Mouse (Mus musculus) megakaryocyte, embryonic 14.5 days (primary cell): Measurements from ENCODE around the gene Itln1. TPM values are rescaled to one million over a fixed set of nuclear protein-coding genes. Genes with fewer than 3 reads are reported as not detected.

Experiments used
- H3K27me3 ChIP-seq: replicated peaks from 2 replicates; pipeline ENCODE3; 2012; ENCODE audit warnings: inconsistent platforms
- H3K36me3 ChIP-seq: replicated peaks from 2 replicates; pipeline ENCODE3; 2012; ENCODE audit warnings: low read length, inconsistent platforms, mixed read lengths
- H3K4me1 ChIP-seq: 2 replicates; pipeline ENCODE4 v1.6.1; 2012; ENCODE audit warnings: inconsistent platforms
- H3K4me3 ChIP-seq: replicated peaks from 2 replicates; pipeline ENCODE3; 2012; ENCODE audit warnings: moderate library complexity, mild to moderate bottlenecking, inconsistent platforms
- H3K9me3 ChIP-seq: 2 replicates; pipeline ENCODE4 v1.6.1; 2012; ENCODE audit warnings: inconsistent platforms
- FLI1 ChIP-seq: IDR thresholded peaks from 2 replicates; pipeline ENCODE4 v1.6.1; 2012; ENCODE audit warnings: low read length, inconsistent platforms, mixed read lengths
- GATA1 ChIP-seq: IDR thresholded peaks from 3 replicates; pipeline ENCODE4 v1.6.1; 2012; ENCODE audit warnings: mixed read lengths, low read length, inconsistent platforms, borderline replicate concordance
- polyA plus RNA-seq: library from polyadenylated mRNA; stranded (reverse); fragments of >175 nt; gene quantifications from 2 replicates; pipeline ENCODE4 v1.2.3, GENCODE M21; 2012; ENCODE audit warnings: low replicate concordance; ENCODE audit not compliant: insufficient read depth

Itln1 gene
- polyA plus RNA-seq, 1 experiment = 0.94 TPM

DNA sequence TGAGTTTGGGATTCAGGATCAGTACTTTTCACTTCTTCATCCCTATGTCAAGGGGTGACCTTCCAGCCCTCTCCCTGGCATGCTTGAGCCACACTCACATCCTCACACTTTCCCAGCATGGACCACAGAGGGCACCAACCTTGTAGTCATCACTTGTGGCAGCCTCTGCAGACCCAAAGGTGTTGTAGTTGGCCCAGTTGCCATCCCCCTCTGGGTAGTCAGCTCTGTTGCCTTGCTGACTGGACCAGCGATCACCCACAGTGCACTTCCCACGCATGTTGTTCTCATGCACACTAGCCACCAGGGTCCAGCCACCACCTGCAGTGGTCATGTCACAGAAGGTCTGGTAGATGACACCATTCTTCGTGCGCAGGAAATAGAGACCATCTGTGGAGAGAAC is 3.7 kb downstream of the Itln1 start:
- H3K4me3 ChIP-seq = peak overlapping the region; percentile 11
- peaks cover 14% of the 10 kb centered on the region for H3K27me3 ChIP-seq
- TF ChIP-seq GATA1 (no peak), FLI1 (no peak)
- H3K36me3 ChIP-seq = no peaks in the 10 kb centered on the region
- H3K9me3 ChIP-seq = no peaks in the 10 kb centered on the region
- H3K4me1 ChIP-seq = peaks cover 31% of the 10 kb centered on the region

DNA sequence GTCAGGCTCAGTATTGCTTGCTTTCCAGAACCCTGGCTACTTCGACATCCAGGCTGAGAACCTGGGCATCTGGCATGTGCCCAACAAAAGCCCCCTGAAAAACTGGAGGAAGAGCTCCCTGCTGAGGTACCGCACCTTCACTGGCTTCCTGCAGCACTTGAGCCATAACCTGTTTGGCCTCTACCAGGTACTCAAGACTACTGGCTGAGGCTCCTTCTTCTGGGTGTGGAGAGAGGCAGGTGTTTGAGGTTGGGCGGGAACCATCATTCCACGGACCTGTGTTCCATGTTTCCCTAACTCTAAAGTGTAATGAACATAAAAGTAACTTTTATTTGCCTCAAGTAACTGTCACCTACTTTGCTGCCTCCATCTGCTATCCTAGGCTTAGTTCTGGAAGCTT is 19.5 kb downstream of the Itln1 start:
- peaks cover 15% of the 10 kb centered on the region for H3K27me3 ChIP-seq
- H3K36me3 ChIP-seq = no peaks in the 10 kb centered on the region
- peaks cover 4% of the 10 kb centered on the region; the same call in 1 of the 2 replicates for H3K9me3 ChIP-seq
- TF ChIP-seq GATA1 (no peak), FLI1 (no peak)
- peaks cover 8% of the 10 kb centered on the region; the same call in 1 of the 2 replicates for H3K4me1 ChIP-seq
- H3K4me3 ChIP-seq = no peak overlapping the region

DNA sequence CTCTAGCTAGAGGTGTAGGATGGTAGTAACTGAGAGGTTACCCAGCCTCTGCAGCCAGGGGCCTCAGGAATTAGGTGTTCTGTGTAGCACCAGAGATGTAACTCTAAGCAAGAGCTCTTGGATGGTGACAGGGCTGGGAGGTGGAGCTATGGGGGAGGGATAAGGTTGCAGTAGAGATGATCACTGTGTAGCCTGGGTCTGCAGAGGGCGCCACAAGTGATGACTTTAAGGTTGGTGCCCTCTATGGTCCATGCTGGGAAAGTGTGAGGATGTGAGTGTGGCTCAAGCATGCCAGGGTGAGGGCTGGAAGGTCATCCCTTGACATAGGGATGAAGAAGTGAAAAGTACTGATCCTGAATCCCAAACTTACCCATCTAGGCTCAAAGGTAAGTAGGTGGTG is 20.1 kb downstream of the Itln1 start:
- Histone ChIP-seq H3K27me3 (peaks cover 15% of the 10 kb centered on the region), H3K36me3 (no peaks in the 10 kb centered on the region), H3K9me3 (peaks cover 4% of the 10 kb centered on the region; the same call in 1 of the 2 replicates), H3K4me3 (peak overlapping the region; percentile 1), H3K4me1 (peaks cover 8% of the 10 kb centered on the region; the same call in 1 of the 2 replicates)
- TF ChIP-seq FLI1 (no peak), GATA1 (no peak)

DNA sequence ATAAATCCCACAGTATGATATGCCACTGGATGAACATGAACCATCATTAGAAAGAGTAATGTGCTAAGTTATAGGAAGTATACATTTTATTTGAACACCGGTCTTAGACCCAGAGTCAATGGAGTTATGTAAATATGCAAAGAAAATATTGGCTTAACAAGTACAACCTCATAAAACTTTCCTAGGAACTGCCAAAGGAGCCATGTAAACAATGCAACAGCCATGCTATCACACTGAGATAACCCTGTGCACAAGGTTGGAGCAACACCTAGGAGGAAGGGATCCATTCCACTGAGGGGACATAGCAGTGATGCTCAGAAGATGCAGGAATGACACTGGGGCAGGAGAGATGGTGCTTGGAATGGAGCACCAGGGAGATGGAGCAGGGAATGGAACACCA is 21.3 kb downstream of the Itln1 start:
- peaks cover 15% of the 10 kb centered on the region for H3K27me3 ChIP-seq
- TF ChIP-seq GATA1 (no peak), FLI1 (no peak)
- peaks cover 8% of the 10 kb centered on the region; the same call in 1 of the 2 replicates for H3K9me3 ChIP-seq
- H3K4me1 ChIP-seq = peaks cover 8% of the 10 kb centered on the region; the same call in 1 of the 2 replicates
- peak overlapping the region; percentile 23 for H3K4me3 ChIP-seq
- H3K36me3 ChIP-seq = no peaks in the 10 kb centered on the region

DNA sequence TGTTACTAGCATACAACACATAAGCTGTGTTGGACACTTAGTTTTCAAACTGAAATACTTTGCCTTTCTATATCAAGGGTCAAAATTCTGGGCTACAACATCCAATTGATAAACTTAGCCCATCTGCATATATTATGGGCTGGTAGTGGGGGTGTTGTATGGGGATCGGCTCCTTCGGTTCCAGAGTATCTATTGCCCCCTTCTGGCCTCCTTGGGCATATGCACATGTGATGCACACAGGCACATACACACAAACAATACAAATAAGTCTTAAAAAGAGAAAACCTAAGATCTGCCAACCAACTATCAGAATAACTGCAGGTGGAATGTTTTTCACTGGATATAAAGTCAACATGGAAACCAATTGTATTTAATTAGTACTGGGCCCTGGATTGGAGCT is 21.9 kb downstream of the Itln1 start:
- TF ChIP-seq GATA1 (no peak), FLI1 (no peak)
- H3K9me3 ChIP-seq = peaks cover 6% of the 10 kb centered on the region; the same call in 1 of the 2 replicates
- H3K27me3 ChIP-seq = peaks cover 13% of the 10 kb centered on the region
- no peak overlapping the region for H3K4me3 ChIP-seq
- peaks cover 8% of the 10 kb centered on the region; the same call in 1 of the 2 replicates for H3K4me1 ChIP-seq
- no peaks in the 10 kb centered on the region for H3K36me3 ChIP-seq

DNA sequence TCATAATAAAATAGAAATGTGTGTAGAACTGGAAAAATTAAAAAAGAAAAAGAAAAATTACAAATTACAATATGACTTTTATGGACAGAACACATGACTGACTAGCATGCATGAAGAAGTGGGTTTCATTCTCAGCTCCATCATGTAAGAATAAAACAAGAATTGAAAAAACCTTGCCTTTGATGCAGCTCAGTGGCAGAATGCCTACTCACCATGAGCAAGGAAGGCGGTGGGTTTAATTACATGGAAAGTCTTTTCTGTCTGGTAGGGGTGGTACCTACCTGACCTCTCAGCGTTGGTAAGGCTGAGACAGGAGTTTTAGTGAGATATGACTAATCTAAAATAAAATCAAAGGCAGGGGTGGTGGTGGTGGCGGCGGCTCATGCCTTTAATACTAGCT is 30.5 kb downstream of the Itln1 start:
- Histone ChIP-seq H3K4me1 (peaks cover 39% of the 10 kb centered on the region), H3K4me3 (peak overlapping the region; percentile 72), H3K36me3 (no peaks in the 10 kb centered on the region), H3K9me3 (peaks cover 3% of the 10 kb centered on the region; the same call in 1 of the 2 replicates), H3K27me3 (peaks cover 3% of the 10 kb centered on the region)
- TF ChIP-seq FLI1 (no peak), GATA1 (no peak)

DNA sequence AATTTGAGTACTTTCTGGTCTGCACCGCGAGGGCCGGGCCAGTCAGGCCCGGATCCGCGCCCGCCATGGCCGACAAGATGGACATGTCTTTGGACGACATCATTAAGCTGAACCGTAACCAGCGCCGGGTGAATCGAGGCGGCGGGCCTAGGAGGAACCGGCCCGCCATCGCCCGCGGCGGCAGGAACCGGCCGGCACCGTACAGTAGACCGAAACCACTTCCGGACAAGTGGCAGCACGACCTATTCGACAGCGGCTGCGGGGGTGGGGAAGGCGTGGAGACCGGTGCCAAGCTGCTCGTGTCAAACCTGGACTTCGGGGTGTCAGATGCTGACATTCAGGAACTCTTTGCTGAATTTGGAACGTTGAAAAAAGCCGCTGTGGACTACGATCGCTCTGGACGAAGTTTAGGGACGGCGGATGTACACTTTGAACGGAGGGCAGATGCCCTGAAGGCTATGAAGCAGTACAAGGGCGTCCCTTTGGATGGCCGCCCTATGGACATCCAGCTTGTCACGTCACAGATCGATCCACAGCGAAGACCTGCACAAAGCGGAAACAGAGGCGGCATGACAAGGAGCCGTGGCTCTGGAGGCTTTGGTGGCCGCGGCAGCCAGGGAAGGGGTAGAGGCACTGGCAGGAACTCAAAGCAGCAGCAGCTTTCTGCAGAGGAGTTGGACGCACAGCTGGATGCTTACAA is 31.4 kb downstream of the Itln1 start:
- Histone ChIP-seq H3K4me3 (peak overlapping the region; percentile 98), H3K27me3 (peaks cover 3% of the 10 kb centered on the region), H3K36me3 (no peaks in the 10 kb centered on the region), H3K9me3 (no peaks in the 10 kb centered on the region), H3K4me1 (peaks cover 41% of the 10 kb centered on the region)
- no peak for TF ChIP-seq GATA1
- TF ChIP-seq FLI1 = no peak; the same call in 1 of the 2 replicates

DNA sequence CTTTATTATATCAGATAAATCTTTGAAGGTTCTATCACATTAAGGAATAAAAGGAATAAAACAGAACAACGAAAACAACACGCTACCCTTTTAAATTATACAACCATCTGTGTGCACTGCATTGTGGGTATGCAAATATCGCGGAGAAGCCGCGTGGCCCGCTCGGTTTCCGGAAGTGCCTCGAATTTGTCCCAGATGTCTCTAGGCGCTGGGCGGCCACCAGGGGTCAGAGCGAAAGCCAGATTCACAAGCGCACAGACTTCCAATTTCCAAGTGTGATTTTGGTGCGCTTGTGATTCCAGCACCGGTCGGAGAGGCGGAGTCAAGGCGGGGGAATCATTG is 31.9 kb downstream of the Itln1 start, which contains the start of gene Alyref2:
Gene Alyref2 (plus strand): TSS at position 229 of the 342 bp plus-strand sequence.
- peak within 1 kb of the TSS; percentile 98 for H3K4me3 ChIP-seq
- H3K4me1 ChIP-seq = peaks cover 43% of the 10 kb centered on the region
- no peaks in the 10 kb centered on the region for H3K9me3 ChIP-seq
- TF ChIP-seq GATA1 (no peak), FLI1 (no peak)
- H3K27me3 ChIP-seq = peaks cover 3% of the 10 kb centered on the region
- H3K36me3 ChIP-seq = no peaks in the 10 kb centered on the region

DNA sequence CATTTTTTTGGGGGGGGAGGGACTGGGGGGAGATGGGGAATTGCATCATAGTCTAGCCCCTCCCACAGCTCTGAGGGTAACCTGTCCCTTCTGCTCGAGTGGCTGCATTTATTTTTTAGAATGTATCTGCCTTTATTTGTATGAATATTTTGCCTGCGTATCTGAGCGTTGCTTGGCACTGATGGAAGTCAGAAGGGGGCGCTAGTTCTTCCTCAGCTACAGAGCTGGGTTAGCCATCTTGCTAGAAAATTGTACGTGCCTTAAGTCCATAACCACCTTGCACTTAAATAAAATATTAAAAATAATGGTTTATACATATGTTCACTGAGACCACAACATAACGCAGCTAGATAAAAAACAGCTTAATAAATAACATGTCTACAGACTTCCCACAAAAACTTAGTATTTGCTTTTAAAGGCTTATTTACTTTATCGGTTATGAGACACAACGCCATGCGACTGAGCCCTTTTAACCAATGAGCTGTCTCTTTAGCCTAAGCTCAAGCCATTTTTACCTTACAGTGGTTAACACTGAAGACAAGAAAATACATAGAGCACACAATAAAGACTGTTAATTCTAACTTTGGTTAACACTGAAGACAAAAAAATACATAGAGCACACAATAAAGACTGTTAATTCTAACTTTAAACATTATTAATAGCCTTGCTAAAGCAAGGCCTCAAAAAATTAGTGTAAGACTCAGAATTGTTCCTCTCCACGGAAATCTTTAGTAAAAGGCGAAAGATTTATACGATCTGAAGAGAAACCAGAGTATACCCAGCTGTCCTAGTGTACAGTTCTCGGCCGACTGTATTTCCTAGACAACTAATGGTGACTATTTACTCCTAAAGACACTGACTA is 32.5 kb downstream of the Itln1 start:
- Histone ChIP-seq H3K4me1 (peaks cover 43% of the 10 kb centered on the region), H3K36me3 (no peaks in the 10 kb centered on the region), H3K27me3 (peaks cover 3% of the 10 kb centered on the region), H3K9me3 (no peaks in the 10 kb centered on the region), H3K4me3 (peak overlapping the region; percentile 98)
- TF ChIP-seq GATA1 = no peak
- no peak for TF ChIP-seq FLI1

DNA sequence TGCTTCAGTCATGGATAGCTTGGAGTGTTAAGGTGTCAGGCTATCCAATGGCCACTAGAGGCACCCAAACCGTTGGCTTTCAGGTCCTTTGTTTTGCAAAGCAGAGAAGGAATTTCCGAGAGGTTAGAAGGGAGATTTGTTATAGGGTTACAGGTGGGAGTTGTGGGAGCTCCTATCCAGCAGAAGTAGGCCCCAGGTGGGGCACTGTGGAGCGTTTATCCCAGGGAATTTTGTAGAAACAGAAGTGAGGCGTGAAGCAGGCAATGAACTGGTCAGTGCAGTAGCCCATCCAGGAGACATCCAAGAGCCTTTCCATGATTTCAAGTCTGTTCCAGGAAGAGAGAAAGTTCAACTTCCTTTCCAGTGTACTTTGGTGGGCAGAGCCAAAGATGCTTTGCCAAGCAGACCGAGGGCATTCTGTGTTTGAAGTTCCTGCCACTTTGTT is 33.4 kb downstream of the Itln1 start:
- no peak for TF ChIP-seq FLI1
- Histone ChIP-seq H3K4me1 (peaks cover 39% of the 10 kb centered on the region), H3K27me3 (no peaks in the 10 kb centered on the region), H3K9me3 (no peaks in the 10 kb centered on the region), H3K4me3 (peak overlapping the region; percentile 34), H3K36me3 (no peaks in the 10 kb centered on the region)
